Mouse (Mus musculus): ENCODE measurements at regions not wholly inside any gene's neighbourhood (a gene's known extent, or its start where the extent isn't known, plus 50 kb on each side); places are given as distances from the start of the nearest gene placed in this dataset.

GRCm38 (mm10) chr7:129689464-129689863 lies 97.8 kb downstream of the Wdr11 start:
- H3K27me3 ChIP-seq (ENCODE audit: insufficient read depth, low read length): no peaks in the 10 kb centered on the region
- H3K27ac ChIP-seq (ENCODE audit: low read length): no peak overlapping the region
- H3K9me3 ChIP-seq (ENCODE audit: low read length): no peaks in the 10 kb centered on the region
- no peaks in the 10 kb centered on the region for H3K36me3 ChIP-seq (ENCODE audit: insufficient read depth, low read length)
- WGBS: 98% methylated on average over 3 of the region's 3 CpGs
- ATAC-seq (ENCODE audit: low FRiP score, low TSS enrichment): no peak
- H3K9ac ChIP-seq (replicated peaks; ENCODE audit: low read length): no peak overlapping the region
- no peak overlapping the region for H3K4me3 ChIP-seq (ENCODE audit: low read length)
- peaks cover 41% of the 10 kb centered on the region for H3K4me1 ChIP-seq (ENCODE audit: insufficient read depth, low read length)
- H3K4me2 ChIP-seq (replicated peaks; ENCODE audit: low read depth, low read length): no peak overlapping the region

DNA sequence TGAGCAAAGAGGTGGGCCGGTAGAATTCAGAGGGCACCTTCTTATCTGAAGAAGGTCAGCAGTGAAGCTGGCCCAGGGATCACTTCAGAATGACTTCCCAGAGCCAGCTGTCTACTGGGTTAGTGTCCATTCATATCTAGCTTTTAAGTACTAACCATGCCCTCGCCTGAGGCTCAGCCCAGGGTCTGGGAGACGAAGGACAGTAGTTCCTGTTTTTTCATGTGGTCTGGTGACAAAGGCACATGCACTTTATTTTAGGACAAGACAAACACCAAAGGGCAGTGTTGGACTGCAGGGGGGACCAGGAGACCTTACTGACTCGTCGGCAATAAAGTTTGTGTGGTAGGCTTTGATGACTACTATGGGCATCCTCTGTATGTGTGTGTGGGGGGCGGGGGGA lies 99.2 kb downstream of the Wdr11 start:
- Histone ChIP-seq H3K4me2 (replicated peaks; ENCODE audit: low read depth, low read length) (no peak overlapping the region), H3K9me3 (ENCODE audit: low read length) (no peaks in the 10 kb centered on the region), H3K27me3 (ENCODE audit: insufficient read depth, low read length) (no peaks in the 10 kb centered on the region), H3K4me1 (ENCODE audit: insufficient read depth, low read length) (peaks cover 35% of the 10 kb centered on the region), H3K36me3 (ENCODE audit: insufficient read depth, low read length) (no peaks in the 10 kb centered on the region), H3K4me3 (ENCODE audit: low read length) (no peak overlapping the region), H3K27ac (ENCODE audit: low read length) (no peak overlapping the region; the same call in 1 of the 2 replicates), H3K9ac (replicated peaks; ENCODE audit: low read length) (no peak overlapping the region)
- ATAC-seq (ENCODE audit: low FRiP score, low TSS enrichment): no peak
- 81% methylated on average over 6 of the region's 6 CpGs for WGBS

GRCm38 (mm10) chr7:129691619-129692071 lies 100.0 kb downstream of the Wdr11 start:
- no peaks in the 10 kb centered on the region for H3K9me3 ChIP-seq (ENCODE audit: low read length)
- 9% methylated on average over 3 of the region's 3 CpGs for WGBS
- H3K9ac ChIP-seq (replicated peaks; ENCODE audit: low read length): no peak overlapping the region
- ATAC-seq (ENCODE audit: low FRiP score, low TSS enrichment): peak; percentile 86
- H3K4me2 ChIP-seq (replicated peaks; ENCODE audit: low read depth, low read length): no peak overlapping the region
- no peak overlapping the region for H3K4me3 ChIP-seq (ENCODE audit: low read length)
- H3K27ac ChIP-seq (ENCODE audit: low read length): peak overlapping the region; percentile 64
- H3K4me1 ChIP-seq (ENCODE audit: insufficient read depth, low read length): peaks cover 28% of the 10 kb centered on the region
- H3K27me3 ChIP-seq (ENCODE audit: insufficient read depth, low read length): no peaks in the 10 kb centered on the region
- no peaks in the 10 kb centered on the region for H3K36me3 ChIP-seq (ENCODE audit: insufficient read depth, low read length)

DNA sequence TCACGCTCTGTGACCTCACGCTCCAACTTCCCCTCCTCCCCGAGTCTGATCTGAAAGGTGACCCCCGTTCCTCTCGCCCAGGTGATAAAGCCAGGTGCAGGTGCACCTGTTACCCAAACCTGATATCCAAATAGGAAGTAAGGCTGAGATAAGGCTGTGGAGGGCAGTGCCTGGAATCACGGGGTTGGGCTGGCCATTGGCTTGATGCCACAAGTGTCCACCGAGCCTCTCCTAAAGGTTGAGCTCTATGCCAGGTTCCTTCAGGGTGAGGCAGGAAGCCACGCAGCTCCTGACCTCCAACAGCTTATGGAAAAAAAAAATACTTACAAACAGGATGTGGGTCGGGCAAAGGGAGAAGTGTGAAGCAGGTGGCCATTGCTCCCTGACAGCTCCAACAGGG lies 102.0 kb downstream of the Wdr11 start:
- no peak for ATAC-seq (ENCODE audit: low FRiP score, low TSS enrichment)
- H3K27ac ChIP-seq (ENCODE audit: low read length): no peak overlapping the region
- WGBS: 67% methylated on average over 9 of the region's 9 CpGs

DNA sequence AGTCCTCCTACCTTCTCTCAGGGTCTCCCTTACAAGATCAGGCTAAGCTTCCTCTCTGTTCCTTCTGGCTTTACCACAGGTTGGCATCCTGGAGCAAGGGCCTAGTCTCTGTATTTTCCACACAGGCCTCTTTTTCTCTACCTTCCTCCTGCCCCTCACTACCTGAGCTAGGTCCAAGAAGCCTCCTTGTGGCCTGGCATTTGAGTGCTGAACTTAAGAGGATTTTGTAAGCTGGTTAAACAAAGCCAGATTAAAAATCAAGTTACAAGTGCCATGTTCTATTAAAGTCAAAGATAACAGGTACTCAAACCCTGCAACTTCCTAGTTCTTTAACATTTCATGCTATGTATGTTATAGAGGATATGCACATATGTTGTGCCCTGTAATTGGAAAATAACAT lies 102.5 kb downstream of the Wdr11 start:
- Histone ChIP-seq H3K9me3 (ENCODE audit: low read length) (no peaks in the 10 kb centered on the region), H3K27ac (ENCODE audit: low read length) (no peak overlapping the region)

More for the DNA sequence above, 102.0 kb downstream of the Wdr11 start:
- Histone ChIP-seq H3K27me3 (ENCODE audit: insufficient read depth, low read length) (no peaks in the 10 kb centered on the region), H3K9me3 (ENCODE audit: low read length) (no peaks in the 10 kb centered on the region), H3K4me1 (ENCODE audit: insufficient read depth, low read length) (peaks cover 18% of the 10 kb centered on the region), H3K9ac (replicated peaks; ENCODE audit: low read length) (no peak overlapping the region), H3K36me3 (ENCODE audit: insufficient read depth, low read length) (no peaks in the 10 kb centered on the region), H3K4me2 (replicated peaks; ENCODE audit: low read depth, low read length) (no peak overlapping the region), H3K4me3 (ENCODE audit: low read length) (no peak overlapping the region)

DNA sequence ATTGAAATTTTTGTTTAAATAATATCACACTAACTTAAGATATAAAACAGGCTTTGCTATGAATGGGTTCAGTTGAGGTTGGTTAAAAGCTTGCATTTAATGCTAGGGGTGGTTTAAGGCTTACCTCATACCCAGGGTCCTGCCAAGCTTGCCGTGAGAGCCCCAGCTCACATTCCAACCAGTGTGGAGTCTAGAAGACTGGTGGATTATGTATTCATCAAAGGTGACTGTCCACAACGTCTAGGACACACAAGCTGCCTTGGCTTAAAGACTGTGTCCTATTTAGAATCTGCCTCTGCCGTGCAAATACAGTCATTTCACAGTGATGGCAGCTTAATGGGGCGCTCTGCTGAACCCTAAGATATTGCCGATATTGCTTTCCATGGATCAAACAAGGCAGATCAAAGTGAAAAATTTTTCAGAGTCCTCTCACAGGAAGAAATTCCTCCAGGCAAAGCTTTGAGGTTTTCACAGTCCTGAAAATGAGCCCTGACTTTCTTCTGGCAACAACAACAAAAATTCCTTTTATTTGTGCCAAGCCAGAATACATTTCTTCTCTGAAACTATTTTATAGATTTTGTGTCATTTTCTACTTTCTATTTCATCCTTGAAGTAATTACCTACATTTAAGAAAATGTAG lies 108.4 kb downstream of the Wdr11 start:
- H3K4me2 ChIP-seq (replicated peaks; ENCODE audit: low read depth, low read length): no peak overlapping the region
- H3K9ac ChIP-seq (replicated peaks; ENCODE audit: low read length): no peak overlapping the region
- no peaks in the 10 kb centered on the region for H3K27me3 ChIP-seq (ENCODE audit: insufficient read depth, low read length)
- no peak overlapping the region for H3K4me3 ChIP-seq (ENCODE audit: low read length)
- ATAC-seq (ENCODE audit: low FRiP score, low TSS enrichment): no peak
- H3K9me3 ChIP-seq (ENCODE audit: low read length): no peaks in the 10 kb centered on the region
- 65% methylated on average over 5 of the region's 5 CpGs for WGBS
- no peak overlapping the region for H3K27ac ChIP-seq (ENCODE audit: low read length)
- no peaks in the 10 kb centered on the region for H3K36me3 ChIP-seq (ENCODE audit: insufficient read depth, low read length)
- H3K4me1 ChIP-seq (ENCODE audit: insufficient read depth, low read length): no peaks in the 10 kb centered on the region

More for the DNA sequence above, 102.5 kb downstream of the Wdr11 start:
- no peak overlapping the region for H3K9ac ChIP-seq (replicated peaks; ENCODE audit: low read length)
- H3K4me3 ChIP-seq (ENCODE audit: low read length): no peak overlapping the region
- H3K4me2 ChIP-seq (replicated peaks; ENCODE audit: low read depth, low read length): no peak overlapping the region
- no peak for ATAC-seq (ENCODE audit: low FRiP score, low TSS enrichment)
- H3K36me3 ChIP-seq (ENCODE audit: insufficient read depth, low read length): no peaks in the 10 kb centered on the region
- H3K4me1 ChIP-seq (ENCODE audit: insufficient read depth, low read length): peaks cover 18% of the 10 kb centered on the region
- H3K27me3 ChIP-seq (ENCODE audit: insufficient read depth, low read length): no peaks in the 10 kb centered on the region

- no peak overlapping the region for H3K27ac ChIP-seq (ENCODE audit: low read length)
- H3K36me3 ChIP-seq (ENCODE audit: insufficient read depth, low read length): no peaks in the 10 kb centered on the region
- no peaks in the 10 kb centered on the region for H3K9me3 ChIP-seq (ENCODE audit: low read length)
- H3K27me3 ChIP-seq (ENCODE audit: insufficient read depth, low read length): no peaks in the 10 kb centered on the region
- 80% methylated on average over 6 of the region's 6 CpGs for WGBS
- H3K9ac ChIP-seq (replicated peaks; ENCODE audit: low read length): no peak overlapping the region
- H3K4me2 ChIP-seq (replicated peaks; ENCODE audit: low read depth, low read length): no peak overlapping the region
- no peak overlapping the region for H3K4me3 ChIP-seq (ENCODE audit: low read length)
- H3K4me1 ChIP-seq (ENCODE audit: insufficient read depth, low read length): peaks cover 4% of the 10 kb centered on the region; the same call in 1 of the 2 replicates
- no peak for ATAC-seq (ENCODE audit: low FRiP score, low TSS enrichment)
These were observed 135.9 kb downstream of the Wdr11 start for GRCm38 (mm10) chr7:129727559-129727958.

- no peak overlapping the region for H3K4me2 ChIP-seq (replicated peaks; ENCODE audit: low read depth, low read length)
- H3K27me3 ChIP-seq (ENCODE audit: insufficient read depth, low read length): no peaks in the 10 kb centered on the region
- ATAC-seq (ENCODE audit: low FRiP score, low TSS enrichment): no peak
- H3K27ac ChIP-seq (ENCODE audit: low read length): peak overlapping the region; percentile 15; the same call in 1 of the 2 replicates
- peaks cover 4% of the 10 kb centered on the region; the same call in 1 of the 2 replicates for H3K4me1 ChIP-seq (ENCODE audit: insufficient read depth, low read length)
- H3K9ac ChIP-seq (replicated peaks; ENCODE audit: low read length): no peak overlapping the region
- H3K36me3 ChIP-seq (ENCODE audit: insufficient read depth, low read length): no peaks in the 10 kb centered on the region
- no peak overlapping the region for H3K4me3 ChIP-seq (ENCODE audit: low read length)
- no peaks in the 10 kb centered on the region for H3K9me3 ChIP-seq (ENCODE audit: low read length)
- 41% methylated on average over 11 of the region's 11 CpGs for WGBS
These were observed 138.1 kb downstream of the Wdr11 start for GRCm38 (mm10) chr7:129729709-129730238.

- no peak overlapping the region for H3K4me2 ChIP-seq (replicated peaks; ENCODE audit: low read depth, low read length)
- H3K9ac ChIP-seq (replicated peaks; ENCODE audit: low read length): no peak overlapping the region
- no peaks in the 10 kb centered on the region for H3K36me3 ChIP-seq (ENCODE audit: insufficient read depth, low read length)
- H3K27me3 ChIP-seq (ENCODE audit: insufficient read depth, low read length): no peaks in the 10 kb centered on the region
- ATAC-seq (ENCODE audit: low FRiP score, low TSS enrichment): no peak; the same call in 1 of the 2 replicates
- H3K9me3 ChIP-seq (ENCODE audit: low read length): no peaks in the 10 kb centered on the region
- H3K27ac ChIP-seq (ENCODE audit: low read length): peak overlapping the region; percentile 20; the same call in 1 of the 2 replicates
- no peak overlapping the region for H3K4me3 ChIP-seq (ENCODE audit: low read length)
- H3K4me1 ChIP-seq (ENCODE audit: insufficient read depth, low read length): peaks cover 4% of the 10 kb centered on the region; the same call in 1 of the 2 replicates
- WGBS: 49% methylated on average over 7 of the region's 7 CpGs
These were observed 139.2 kb downstream of the Wdr11 start for GRCm38 (mm10) chr7:129730785-129731352.

DNA sequence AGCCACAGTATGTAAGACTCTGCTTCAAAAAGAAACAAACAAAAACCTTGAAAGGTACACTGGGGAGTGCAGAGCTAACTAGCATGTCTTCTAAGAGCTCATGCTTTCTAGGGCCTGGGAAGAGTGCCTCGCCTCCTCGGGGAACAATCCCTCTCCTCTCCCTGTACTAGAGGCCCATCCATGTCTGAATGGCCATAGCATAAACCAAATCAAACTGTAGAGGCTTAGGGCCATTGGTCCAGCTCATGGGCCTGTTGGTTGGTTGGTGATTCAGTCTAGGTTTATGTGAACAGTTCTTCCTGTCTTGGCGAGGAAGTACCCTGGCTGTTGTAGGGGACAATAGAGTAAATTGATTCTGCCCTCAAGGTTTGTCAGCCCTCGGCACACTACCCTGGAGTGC lies 151.0 kb downstream of the Wdr11 start:
- H3K4me3 ChIP-seq (ENCODE audit: low read length): no peak overlapping the region
- H3K4me2 ChIP-seq (replicated peaks; ENCODE audit: low read depth, low read length): no peak overlapping the region
- H3K4me1 ChIP-seq (ENCODE audit: insufficient read depth, low read length): peaks cover 9% of the 10 kb centered on the region
- 86% methylated on average over 4 of the region's 4 CpGs for WGBS
- H3K9me3 ChIP-seq (ENCODE audit: low read length): no peaks in the 10 kb centered on the region
- H3K36me3 ChIP-seq (ENCODE audit: insufficient read depth, low read length): no peaks in the 10 kb centered on the region
- no peak overlapping the region for H3K27ac ChIP-seq (ENCODE audit: low read length)
- H3K9ac ChIP-seq (replicated peaks; ENCODE audit: low read length): no peak overlapping the region
- H3K27me3 ChIP-seq (ENCODE audit: insufficient read depth, low read length): no peaks in the 10 kb centered on the region
- ATAC-seq (ENCODE audit: low FRiP score, low TSS enrichment): no peak

Data from kidney, embryonic 16.5 days (tissue).